ENCODE assay signal across 18 mouse cellular contexts in the genomic region with DNA sequence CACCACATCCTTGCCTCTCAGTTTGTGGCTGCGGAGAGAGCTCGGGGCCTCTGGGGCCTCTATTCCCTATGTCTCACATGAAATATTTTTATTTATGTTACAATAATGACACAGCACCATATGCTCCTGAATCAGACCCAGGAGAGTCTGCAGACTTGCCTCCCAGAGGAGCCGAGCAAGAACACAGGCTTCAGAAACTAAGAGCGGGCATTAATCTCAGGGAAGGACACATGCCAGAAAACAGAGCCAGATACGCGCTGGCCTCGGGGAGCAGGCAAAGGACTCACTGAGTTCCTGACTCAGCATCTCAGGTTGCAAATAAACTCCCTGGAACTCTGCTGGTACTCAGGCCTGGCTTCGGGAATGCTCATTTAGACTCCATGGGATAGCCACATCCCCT.
DNase-seq lines count a peak whose midpoint lies in the region; ATAC-seq and TF ChIP-seq lines count a peak whose summit lies in the region.
"Had no signal": no experiment of that assay in that cellular context is flagged by ENCODE, and none has a peak within 500 bp of the region (broad histone marks: within the 10 kb centered on the region; RNA-seq: fewer than 3 reads in every experiment).

No protein-coding gene starts in this region.

- H3K27ac ChIP-seq in midbrain, embryonic 10.5 days (replicated peaks) = 0 out of 2 replicates have a peak overlapping the region, but pooled peaks have one; percentile 23
- H3K27ac ChIP-seq in midbrain, embryonic 14.5 days (replicated peaks; ENCODE audit: low read depth, low read length) = no peak overlapping the region
- H3K27ac ChIP-seq in heart, adult 2 months = no peak overlapping the region
- H3K27ac ChIP-seq: heart, embryonic 15.5 days; intestine, embryonic 15.5 days; limb, embryonic 10.5 days; liver, embryonic 14.5 days; midbrain, embryonic 12.5 days had no signal

- DNase-seq in adrenal gland, adult (ENCODE audit: inconsistent age in 2 of 2, low spot score in 1 of 2) = peak; percentile 78 to 91
- DNase-seq in adrenal gland, postnatal 4 days (ENCODE audit: low spot score in 2 of 2) = no peak
- no peak for DNase-seq in midbrain, embryonic 10.5 days (ENCODE audit: low spot score)
- no peak for DNase-seq in midbrain, embryonic 14.5 days
- peak; percentile 39 to 40 for DNase-seq in cerebellum, postnatal 14 days
- DNase-seq in skeletal muscle tissue, adult 2 months (ENCODE audit: low read depth, low spot score) = peak; percentile 80
- DNase-seq in heart, adult 2 months = no peak
- DNase-seq in natural killer cell, adult 2 months (ENCODE audit: low spot score in 2 of 2) = no peak
- DNase-seq: kidney, postnatal 14 days; lung, postnatal 14 days; right cerebral cortex, postnatal 4 days; thymus, postnatal 14 days had no signal

- no peak for TF ChIP-seq CTCF in heart, adult 2 months (IDR thresholded peaks at IDR 0.05)

- H3K36me3 ChIP-seq in midbrain, embryonic 10.5 days = no peaks in the 10 kb centered on the region
- H3K36me3 ChIP-seq in midbrain, embryonic 14.5 days (ENCODE audit: control insufficient read depth, insufficient read depth, low read length) = no peaks in the 10 kb centered on the region
- no peaks in the 10 kb centered on the region for H3K36me3 ChIP-seq in heart, adult 2 months (ENCODE audit: control insufficient read depth, insufficient read depth, low read length)
- H3K36me3 ChIP-seq: heart, embryonic 15.5 days; intestine, embryonic 15.5 days; limb, embryonic 10.5 days; midbrain, embryonic 12.5 days had no signal

- no peak for ATAC-seq in midbrain, embryonic 14.5 days (ENCODE audit: low FRiP score, low TSS enrichment)
- ATAC-seq: intestine, embryonic 15.5 days; Patski had no signal

- TF ChIP-seq EP300 in heart, adult 2 months (IDR thresholded peaks at IDR 0.05; ENCODE audit: insufficient read depth, low read depth, low read length) = no peak

- H3K4me2 ChIP-seq in midbrain, embryonic 14.5 days (ENCODE audit: low read length) = no peak overlapping the region
- H3K4me2 ChIP-seq: heart, embryonic 15.5 days; intestine, embryonic 15.5 days; midbrain, embryonic 12.5 days had no signal

- no peak overlapping the region for H3K9ac ChIP-seq in midbrain, embryonic 14.5 days (replicated peaks; ENCODE audit: low read length)
- H3K9ac ChIP-seq in heart, adult 2 months (ENCODE audit: low read depth, low read length) = no peak overlapping the region
- H3K9ac ChIP-seq: heart, embryonic 15.5 days; intestine, embryonic 15.5 days; liver, embryonic 14.5 days; midbrain, embryonic 12.5 days had no signal

- TF ChIP-seq POLR2A in heart, adult 2 months (IDR thresholded peaks at IDR 0.05; ENCODE audit: insufficient read depth, low read depth, low read length) = no peak

- no peak overlapping the region for H3K4me3 ChIP-seq in midbrain, embryonic 10.5 days
- H3K4me3 ChIP-seq in midbrain, embryonic 14.5 days (replicated peaks; ENCODE audit: low read depth, low read length) = no peak overlapping the region
- H3K4me3 ChIP-seq in heart, adult 2 months = no peak overlapping the region
- H3K4me3 ChIP-seq: heart, embryonic 15.5 days; intestine, embryonic 15.5 days; limb, embryonic 10.5 days; midbrain, embryonic 12.5 days had no signal

- intact Hi-C loops in heart, adult 2 months (cut with DNase I) = no loop called here

- 89% methylated on average over 8 of the region's 8 CpGs for WGBS in midbrain, embryonic 10.5 days
- 96% methylated on average over 8 of the region's 8 CpGs for WGBS in midbrain, embryonic 14.5 days
- 56% methylated on average over 8 of the region's 8 CpGs for WGBS in heart, adult 2 months

- peaks cover 28% of the 10 kb centered on the region for H3K4me1 ChIP-seq in midbrain, embryonic 10.5 days
- H3K4me1 ChIP-seq in midbrain, embryonic 14.5 days (ENCODE audit: control insufficient read depth, insufficient read depth, low read length) = no peaks in the 10 kb centered on the region; the same call in 1 of the 2 replicates
- no peaks in the 10 kb centered on the region for H3K4me1 ChIP-seq in heart, adult 2 months (ENCODE audit: control insufficient read depth, insufficient read depth, low read length)
- H3K4me1 ChIP-seq: heart, embryonic 15.5 days; limb, embryonic 10.5 days had no signal

- H3K27me3 ChIP-seq in midbrain, embryonic 10.5 days (ENCODE audit: low read depth, poor library complexity, severe bottlenecking) = no peaks in the 10 kb centered on the region
- H3K27me3 ChIP-seq in midbrain, embryonic 14.5 days (ENCODE audit: control insufficient read depth, insufficient read depth, low read length) = no peaks in the 10 kb centered on the region
- H3K27me3 ChIP-seq in heart, adult 2 months (ENCODE audit: control insufficient read depth, insufficient read depth, low read length) = no peaks in the 10 kb centered on the region
- H3K27me3 ChIP-seq: heart, embryonic 15.5 days; intestine, embryonic 15.5 days; midbrain, embryonic 12.5 days; Patski had no signal

- H3K79me2 ChIP-seq in heart, adult 2 months (replicated peaks; ENCODE audit: control insufficient read depth, insufficient read depth, low read length) = no peaks in the 10 kb centered on the region

- H3K9me3 ChIP-seq in midbrain, embryonic 10.5 days (replicated peaks) = peaks cover 16% of the 10 kb centered on the region; the same call in 1 of the 2 replicates
- no peaks in the 10 kb centered on the region; the same call in 1 of the 2 replicates for H3K9me3 ChIP-seq in midbrain, embryonic 14.5 days (ENCODE audit: control insufficient read depth, low read length)
- H3K9me3 ChIP-seq: heart, embryonic 15.5 days; intestine, embryonic 15.5 days; limb, embryonic 10.5 days had no signal

Comparison
In these comparisons a context has a peak if more than half of its experiments do, and no peak if none do; other contexts are left out.
1. DNase-seq: peak in adrenal gland, adult (2 of 2), cerebellum, postnatal 14 days (2 of 2) and skeletal muscle tissue, adult 2 months (single experiment); none in adrenal gland, postnatal 4 days (0 of 2), midbrain, embryonic 10.5 days (single experiment), midbrain, embryonic 14.5 days (single experiment), heart, adult 2 months (0 of 2) and natural killer cell, adult 2 months (0 of 2).